Mouse (Mus musculus) myocyte (in vitro differentiated cells): Measurements from ENCODE around the gene Ddi2.

ENCODE experiments used
- MAX ChIP-seq: IDR thresholded peaks from one replicate; pipeline ENCODE4 v1.6.1; 2011; ENCODE audit warnings: low read depth, mild to moderate bottlenecking, control low read depth
- MYOD1 ChIP-seq, 3 experiments: IDR thresholded peaks; one replicate each; pipeline ENCODE4 v1.6.1; 2011; ENCODE audit warnings: control low read depth in 2 of 3, low read depth in 2 of 3, mild to moderate bottlenecking in 2 of 3, moderate library complexity in 1 of 3; ENCODE audit not compliant: insufficient read length in 2 of 3, control insufficient read depth in 1 of 3
- MYOG ChIP-seq, 3 experiments: IDR thresholded peaks; one replicate each; pipeline ENCODE4 v1.6.1; 2011; ENCODE audit warnings: control low read depth in 2 of 3, low read depth in 2 of 3, mild to moderate bottlenecking in 2 of 3; ENCODE audit not compliant: insufficient read length in 2 of 3, control insufficient read depth in 1 of 3, insufficient read depth in 1 of 3
- POLR2A ChIP-seq: IDR thresholded peaks from one replicate; pipeline ENCODE4 v1.6.1; 2011; ENCODE audit warnings: low read depth, mild to moderate bottlenecking, control low read depth, moderate library complexity; ENCODE audit not compliant: insufficient read length
- SRF ChIP-seq: IDR thresholded peaks from one replicate; pipeline ENCODE4 v1.6.1; 2011; ENCODE audit warnings: low read depth; ENCODE audit not compliant: control insufficient read depth, insufficient read length
- TCF12 ChIP-seq: IDR thresholded peaks from one replicate; pipeline ENCODE4 v1.6.1; 2011; ENCODE audit warnings: mild to moderate bottlenecking, control low read depth; ENCODE audit not compliant: poor library complexity, insufficient read depth, severe bottlenecking

DNA sequence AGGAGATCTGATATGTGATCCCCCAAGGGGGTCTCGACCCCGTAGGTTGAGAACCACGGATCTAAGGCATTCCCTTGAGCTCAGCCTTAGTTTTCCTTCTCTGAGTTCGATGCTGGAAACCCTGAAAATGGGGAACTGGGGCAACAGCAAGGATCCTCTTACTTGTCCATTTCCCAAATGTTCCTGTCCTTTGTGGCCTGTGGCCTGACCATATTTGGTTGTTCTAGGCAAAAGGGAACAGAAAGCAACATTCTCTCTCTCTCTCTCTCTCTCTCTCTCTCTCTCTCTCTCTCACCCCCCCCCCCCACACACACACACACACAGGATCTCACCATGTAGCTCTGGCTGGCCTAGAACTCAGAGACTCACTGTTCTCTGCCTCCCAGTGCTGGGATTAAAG is 13.6 kb upstream of the Ddi2 start:
- no peak for TF ChIP-seq POLR2A
- TF ChIP-seq MAX, result no peak
- TF ChIP-seq MYOD1 (IDR thresholded peaks at IDR 0.05; ENCODE audit: control insufficient read depth in 1 of 3, insufficient read length in 2 of 3, low read depth in 2 of 3), result no peak
- TF ChIP-seq SRF, result no peak
- TF ChIP-seq MYOG (IDR thresholded peaks at IDR 0.05; ENCODE audit: control insufficient read depth in 1 of 3, insufficient read depth in 1 of 3, insufficient read length in 2 of 3, low read depth in 2 of 3), result no peak
- no peak for TF ChIP-seq TCF12
